Mouse (Mus musculus) cerebellum, postnatal 25 days (tissue): ENCODE results near the gene Il22ra2.

ENCODE experiments used
- DNase-seq, 2 experiments: peaks; one replicate each; pipeline ENCODE4 v3.0.0; 2021; ENCODE audit warnings: mixed read lengths in 2 of 2

Gene Il22ra2

DNA sequence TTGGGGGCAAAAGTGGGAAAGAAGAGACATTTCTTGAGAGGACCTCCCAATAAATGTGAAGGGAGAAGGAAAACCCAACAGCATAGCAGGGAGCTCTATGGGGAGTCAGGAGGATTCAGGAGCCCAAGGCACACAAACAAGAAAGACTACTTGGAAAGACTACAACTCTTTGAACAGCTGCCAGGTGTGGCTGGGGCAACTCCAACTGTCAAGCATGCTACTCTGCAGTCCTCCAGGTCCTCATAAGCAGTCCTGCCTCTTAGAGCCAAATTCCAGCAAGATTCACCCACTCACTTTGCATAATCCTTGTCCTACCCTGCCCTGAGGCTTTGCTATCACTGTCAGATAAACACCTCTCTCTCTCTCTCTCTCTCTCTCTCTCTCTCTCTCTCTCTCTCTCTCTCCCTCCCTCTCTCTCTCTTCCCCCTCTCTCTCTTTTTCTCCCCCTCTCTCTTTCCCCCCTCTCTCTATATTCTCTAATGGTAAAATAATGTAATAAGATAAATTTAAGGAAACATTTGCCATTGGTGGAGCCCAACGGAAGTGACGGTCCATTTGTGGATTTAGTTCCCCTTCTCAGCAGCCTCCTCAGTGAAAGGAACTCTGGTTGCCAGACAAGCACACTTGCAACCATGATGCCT lies at the start of gene Il22ra2:
Gene Il22ra2, plus strand, starts transcription at position 591 of the 641 bp plus-strand sequence.
- no peak for DNase-seq

DNA sequence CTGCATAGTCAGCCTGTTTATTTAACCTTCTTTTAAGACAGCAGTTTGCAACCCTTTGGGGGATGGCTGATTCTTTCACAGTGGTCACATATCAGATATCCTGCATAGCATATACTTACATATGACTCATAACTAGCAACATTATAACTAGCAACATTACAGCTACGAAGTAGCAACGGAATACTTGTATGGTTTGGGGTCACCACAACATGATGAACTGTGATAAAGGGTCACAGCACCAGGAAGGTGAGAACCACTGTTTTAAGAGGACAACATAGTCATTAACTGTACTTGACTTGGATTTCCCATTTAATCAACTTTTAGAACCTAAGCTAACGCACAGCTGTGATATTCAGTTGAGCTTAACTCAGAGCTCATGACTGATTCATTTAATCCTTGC lies 44.2 kb upstream of the Il22ra2 start:
- DNase-seq, result no peak

DNA sequence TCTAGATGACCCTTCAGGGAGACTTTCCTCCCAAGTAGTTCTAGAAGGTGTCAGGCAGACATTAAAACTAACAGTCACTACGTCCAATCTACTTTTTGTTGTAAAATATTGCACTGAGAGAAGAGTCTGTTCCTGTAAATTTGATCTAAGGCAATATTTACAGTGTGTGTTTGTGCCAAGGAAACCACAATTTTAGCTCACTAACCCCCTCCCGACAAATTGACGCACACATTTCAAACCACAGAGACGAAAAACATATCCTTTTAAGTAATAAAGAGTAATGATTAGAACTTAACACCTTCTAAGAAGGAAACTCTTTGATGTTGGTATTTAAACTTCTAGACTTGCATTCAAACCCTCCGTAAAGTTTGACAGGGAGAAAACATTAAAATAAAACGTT lies 43.8 kb upstream of the Il22ra2 start:
- no peak for DNase-seq

DNA sequence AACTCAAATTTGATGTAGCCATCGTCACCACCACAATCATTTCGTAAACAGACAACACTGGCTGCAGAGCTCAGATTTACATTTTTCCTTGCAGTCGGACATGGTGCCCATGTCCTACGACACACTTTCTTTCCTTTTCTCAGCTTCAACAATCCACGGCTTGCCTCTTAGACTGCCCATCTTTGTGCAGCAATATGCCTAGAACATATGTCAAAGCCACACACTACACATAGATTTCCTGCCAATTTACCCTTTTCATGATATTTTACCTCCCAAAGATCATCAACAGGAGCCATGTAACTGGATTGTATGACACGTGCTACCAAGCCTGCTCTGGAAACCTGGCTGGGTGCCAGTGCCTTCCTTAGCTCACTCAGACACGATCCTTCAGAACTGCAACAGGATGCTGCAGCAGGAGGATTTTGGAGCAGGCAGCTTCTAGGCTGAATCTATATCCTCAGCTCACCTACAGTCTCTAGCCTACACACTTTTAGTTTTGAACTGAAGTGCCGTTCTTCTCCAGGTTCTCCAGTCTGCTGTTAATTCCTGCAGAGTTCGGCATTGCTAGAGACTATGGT lies 43.3 kb upstream of the Il22ra2 start:
- DNase-seq, result peak; percentile 42 to 67

DNA sequence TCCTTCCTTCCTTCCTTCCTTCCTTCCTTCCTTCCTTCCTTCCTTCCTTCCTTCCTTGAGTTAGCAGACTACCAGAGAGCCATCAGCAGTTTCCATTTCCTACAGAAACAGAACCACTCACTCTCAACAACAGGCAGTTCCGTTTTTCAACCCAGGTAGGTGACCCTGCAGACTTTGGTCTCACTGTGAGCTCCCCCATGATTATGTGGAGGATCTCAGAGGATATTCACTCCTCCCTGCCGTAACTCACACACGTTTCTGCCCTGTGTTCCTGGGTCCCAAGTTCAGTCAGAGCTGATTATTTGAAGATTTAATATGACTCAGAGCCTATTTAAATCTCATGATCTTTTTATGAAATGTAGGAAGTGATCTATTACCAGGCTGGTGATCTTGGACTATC lies 41.1 kb upstream of the Il22ra2 start:
- no peak for DNase-seq

DNA sequence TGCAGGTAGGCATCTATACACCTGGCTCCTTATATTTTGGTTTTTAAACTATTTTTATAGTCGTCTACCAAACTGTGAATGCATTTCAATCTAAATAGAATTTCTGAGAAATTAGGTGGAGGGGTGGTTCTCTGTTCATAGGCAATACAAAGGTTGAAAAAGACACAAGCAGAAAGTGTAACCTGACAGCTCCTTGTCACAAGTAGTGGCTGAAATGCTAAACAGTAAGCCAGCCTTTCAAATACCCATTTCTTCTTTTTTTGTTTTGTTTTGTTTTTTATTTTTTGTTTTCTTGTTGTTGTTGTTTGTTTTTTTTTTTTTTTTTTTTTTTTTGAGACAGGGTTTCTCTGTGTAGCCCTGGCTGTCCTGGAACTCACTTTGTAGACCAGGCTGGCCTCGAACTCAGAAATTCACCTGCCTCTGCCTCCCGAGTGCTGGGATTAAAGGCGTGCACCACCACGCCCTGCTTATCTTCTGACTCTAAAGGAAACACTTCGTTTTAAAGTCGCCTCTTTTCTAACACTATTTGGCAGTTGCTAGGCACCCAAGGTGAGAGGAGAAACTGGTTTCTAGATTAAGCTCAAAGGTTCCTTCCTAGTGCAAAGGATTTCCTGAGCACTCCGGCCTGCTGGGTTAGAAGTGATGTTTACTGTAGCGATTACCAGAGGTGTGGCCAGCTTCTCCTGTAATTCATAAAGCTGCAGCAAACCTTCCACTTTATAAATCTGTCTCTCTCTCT lies 39.8 kb upstream of the Il22ra2 start:
- DNase-seq, result no peak

DNA sequence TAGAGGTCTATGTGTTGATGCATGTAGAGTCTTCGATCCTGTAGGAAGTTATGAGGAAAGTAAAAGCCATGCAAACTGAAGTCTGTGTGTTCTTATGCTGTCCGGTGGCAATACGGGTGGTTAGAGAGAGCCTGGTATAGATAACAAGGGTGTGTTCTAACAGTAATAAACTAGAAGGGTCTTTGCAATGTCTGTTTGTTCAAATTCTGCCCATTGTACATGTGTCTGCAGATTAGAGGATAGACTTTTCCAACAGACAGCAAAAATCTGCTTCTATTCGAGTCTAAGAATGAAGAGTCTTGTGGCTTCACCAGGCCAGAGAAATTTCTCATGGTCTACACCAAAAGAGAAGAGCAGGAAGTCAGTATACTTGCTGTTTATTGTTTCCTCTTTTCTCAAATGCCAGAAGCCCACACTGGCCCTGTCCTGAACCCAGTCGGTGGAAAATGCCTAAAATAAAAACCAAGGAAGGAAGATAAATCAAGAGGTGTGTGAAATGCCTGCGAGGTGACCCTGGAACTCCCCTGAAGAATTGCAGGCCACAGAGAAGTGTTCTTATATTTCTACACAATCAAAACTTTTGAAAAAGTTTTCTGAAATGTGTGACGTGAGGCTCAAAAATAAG lies 38.9 kb upstream of the Il22ra2 start:
- no peak for DNase-seq

DNA sequence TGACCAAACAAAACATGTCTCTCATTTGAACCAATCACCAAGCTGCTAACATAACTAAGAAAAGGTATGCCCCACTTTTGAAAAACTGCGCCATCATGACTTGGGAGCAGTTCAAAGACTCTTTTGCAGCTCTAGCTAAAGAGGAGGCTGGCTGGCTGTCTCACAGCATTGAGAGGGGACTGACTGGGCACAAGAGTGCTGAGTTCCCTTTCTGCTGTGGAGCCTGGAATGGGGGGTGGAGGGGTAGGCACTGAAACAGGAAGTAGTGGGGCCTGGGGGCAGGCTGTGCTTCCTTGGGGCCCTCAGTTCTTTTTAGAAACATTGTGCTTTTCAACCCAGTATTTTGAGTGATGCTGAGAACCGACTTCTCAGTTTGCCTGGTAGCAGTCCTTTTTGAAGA lies 37.7 kb upstream of the Il22ra2 start:
- no peak for DNase-seq

DNA sequence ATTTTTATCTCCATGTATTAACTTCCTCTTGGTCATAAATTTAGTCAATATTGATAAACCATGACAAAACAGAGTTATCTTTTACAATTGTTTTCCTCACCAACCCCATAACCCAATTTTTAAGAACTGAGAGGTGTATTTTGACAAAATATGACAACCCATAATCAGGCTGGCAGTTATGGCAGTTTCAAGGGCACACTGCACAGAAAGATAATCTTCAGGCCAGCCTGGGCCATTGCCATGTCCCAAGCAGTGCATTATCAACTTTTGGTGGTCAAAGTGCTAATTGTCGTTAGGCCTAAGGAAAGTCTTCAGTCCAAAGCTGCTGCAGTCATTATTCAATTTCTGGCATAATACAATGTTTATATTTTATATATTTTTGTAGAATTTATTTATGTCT lies 37.0 kb upstream of the Il22ra2 start:
- DNase-seq, result no peak

DNA sequence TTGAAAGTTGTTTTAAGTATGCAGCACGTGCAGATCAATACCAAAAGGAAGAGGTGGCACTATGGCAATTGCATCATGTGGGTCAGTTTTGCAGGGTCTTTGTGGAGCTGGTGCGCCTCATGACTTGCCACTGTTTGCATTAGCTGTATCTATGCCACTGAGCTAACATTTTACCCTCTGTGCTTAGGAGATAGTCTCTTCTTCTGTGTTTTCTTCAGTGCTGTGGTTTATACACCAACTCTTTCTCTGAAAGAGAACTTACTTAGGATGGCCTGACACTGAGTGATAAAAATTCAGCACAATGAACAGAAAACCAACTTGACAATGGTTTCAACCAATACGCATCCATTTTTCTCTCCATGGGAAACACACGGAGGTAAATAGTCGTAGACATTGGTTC lies 35.9 kb upstream of the Il22ra2 start:
- no peak for DNase-seq

DNA sequence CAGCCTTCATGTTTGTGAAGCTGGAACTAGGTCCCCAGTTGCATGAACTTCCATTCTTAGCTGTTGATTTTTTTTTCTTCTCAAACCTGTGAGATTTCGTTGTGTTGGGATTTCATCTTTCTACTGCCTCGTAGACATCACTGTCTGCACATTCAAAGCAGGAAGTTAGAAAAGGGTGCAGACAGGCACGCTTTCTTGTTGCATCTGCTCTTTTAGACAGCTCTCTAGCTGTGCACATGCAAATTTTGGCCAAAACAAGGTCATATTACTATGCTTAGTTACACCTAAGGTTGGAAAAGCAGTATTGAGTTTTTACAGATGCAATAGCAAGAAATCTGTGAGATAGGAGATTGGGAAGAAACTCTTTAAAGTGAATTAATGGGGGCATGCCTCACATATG lies 34.5 kb upstream of the Il22ra2 start:
- no peak for DNase-seq

DNA sequence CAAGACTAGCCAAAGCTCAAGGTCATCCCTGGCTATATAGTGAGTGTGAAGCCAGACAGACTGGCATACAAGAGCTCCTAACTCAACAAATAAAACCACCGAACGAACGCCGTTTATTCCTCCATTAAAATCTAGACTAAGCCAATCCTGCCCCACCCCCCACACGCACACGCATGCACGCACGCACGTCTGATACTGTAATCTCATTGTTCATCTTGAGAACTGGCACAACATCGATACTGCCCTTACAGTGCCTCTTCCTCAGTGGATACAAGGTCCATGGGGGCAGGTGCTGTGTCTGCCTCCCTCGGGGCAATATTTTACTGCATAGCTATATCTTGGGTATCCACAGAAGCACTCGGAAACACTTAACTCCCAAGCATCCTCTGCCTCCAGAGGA lies 32.2 kb upstream of the Il22ra2 start:
- DNase-seq, result no peak

DNA sequence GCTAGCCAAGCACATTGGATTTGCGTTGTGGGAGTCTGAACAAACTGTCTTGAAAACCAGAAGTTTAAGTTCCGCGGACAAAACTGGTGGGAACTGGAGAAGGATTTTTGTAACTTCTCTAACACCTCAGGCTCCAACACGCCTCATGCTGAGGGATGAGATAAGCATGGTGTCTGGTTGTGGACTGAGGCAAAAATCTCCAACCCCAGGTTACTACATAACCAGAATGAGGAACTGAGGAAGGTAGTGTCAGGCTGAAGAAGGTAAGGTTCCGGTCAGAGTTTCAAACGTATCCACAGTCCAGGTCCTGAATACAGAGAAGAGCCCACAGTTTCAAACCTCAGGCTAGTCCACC lies 30.5 kb upstream of the Il22ra2 start:
- DNase-seq, result no peak

DNA sequence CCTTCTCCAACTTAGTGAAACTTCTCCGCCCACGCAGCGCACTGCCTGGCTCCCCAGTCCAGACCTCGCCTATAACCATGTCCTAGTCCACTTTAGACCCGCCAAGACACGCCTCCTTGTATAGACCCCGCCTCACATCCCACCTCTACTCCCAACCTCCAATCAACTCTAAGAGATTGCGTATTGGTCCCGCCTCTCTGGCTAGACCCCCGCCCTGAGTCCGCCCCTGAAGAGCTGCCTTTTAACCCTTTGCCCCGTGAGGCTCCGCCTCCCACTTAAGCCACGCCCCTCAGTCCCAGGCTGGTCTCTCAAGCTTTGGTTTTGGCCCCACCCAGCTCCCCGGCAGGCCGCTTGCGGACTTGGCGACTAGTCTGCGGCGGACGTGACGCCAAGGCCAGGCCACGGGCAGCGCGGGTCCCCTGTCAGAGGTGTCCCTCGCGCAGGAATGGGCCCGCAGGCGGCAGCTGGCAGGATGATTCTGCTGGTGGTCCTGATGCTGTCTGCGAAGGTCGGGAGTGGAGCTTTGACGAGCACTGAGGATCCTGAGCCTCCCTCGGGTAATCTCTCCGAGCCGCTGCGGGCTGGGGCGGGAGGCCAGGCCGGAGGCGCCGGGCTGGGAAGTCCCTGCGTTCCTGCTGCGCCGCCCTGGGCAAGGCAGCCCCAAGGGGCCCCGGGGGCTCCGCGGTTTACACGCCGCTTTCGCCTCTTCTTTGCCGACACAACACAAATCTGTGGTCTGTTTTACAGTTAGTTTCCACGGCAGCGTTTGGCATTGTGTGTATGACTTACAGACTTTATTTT lies 30.0 kb upstream of the Il22ra2 start, which contains the start of gene Ifngr1:
Gene Ifngr1, plus strand, starts transcription at position 309 of the 801 bp plus-strand sequence.
- peak; percentile 97 to 99 for DNase-seq

DNA sequence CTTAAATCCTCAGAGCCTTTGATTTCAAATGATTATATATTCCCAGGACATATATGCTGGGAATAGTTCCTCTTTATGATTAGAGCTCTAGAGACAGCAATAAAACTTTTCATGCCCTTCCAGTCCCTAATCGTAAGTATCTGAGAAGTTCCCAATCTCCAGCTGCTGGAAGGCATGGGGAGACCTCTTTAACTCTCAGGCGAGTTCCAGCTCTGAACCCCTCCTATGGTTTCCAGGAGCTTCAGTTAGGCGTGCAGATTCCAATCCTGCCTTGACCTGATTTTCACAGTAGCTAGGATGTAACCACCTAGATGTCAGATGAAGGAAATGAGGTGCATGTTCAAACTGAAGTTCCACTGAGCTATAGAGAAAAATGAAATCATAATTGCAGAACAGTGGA lies 29.2 kb upstream of the Il22ra2 start:
- DNase-seq, result no peak

DNA sequence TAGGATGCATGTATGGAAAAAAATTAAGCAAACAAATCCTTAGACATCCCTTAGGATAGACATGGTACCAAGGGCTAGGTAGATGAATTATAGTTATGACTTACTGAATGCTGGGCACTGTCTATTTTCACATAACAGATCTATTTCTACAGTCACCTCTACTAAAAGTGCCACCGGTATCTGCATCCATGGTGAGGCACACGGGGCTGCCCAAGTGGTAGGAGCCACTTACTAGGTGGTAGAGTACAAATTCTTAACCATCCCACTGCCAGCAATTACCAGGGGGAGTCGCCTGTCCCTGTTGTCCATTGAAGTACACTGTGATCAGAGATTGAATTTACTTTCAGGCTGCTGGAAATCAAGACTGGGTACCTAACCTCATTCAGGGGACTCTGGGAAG lies 28.5 kb upstream of the Il22ra2 start:
- DNase-seq, result no peak

DNA sequence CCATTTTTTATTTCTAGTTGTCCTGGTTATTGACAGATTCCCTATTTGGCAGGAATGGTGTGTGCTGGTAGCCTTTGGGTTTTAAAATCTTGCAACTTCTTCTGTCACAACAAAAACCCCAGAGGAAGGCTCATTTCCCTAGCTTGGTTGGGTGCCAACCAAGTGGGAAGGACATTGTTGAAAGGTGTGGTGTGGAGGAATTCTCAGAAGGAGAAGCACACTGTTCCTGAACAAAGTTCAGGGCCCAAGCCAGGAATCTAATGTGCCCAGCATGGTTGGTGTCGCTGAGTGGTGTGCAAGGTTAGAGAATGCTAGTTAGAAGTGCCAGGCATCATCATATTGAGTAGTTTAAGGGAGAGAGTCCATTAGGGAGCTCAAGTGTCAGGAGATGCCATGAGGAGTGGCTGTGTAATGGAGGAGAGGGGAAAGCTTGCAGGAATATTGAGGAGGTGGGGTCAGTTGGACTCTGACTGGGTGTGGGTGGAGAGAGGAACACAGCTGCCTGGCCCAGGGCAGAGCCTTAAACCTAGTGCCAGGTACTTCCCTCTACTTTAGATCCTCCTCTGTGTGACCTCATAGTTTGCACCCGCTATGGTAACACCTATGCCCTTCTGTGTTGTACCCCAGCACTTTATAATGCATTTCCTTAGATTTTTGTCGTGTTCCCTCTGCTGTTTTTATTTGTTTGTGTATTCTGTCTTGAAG lies 27.4 kb upstream of the Il22ra2 start:
- DNase-seq, result no peak

DNA sequence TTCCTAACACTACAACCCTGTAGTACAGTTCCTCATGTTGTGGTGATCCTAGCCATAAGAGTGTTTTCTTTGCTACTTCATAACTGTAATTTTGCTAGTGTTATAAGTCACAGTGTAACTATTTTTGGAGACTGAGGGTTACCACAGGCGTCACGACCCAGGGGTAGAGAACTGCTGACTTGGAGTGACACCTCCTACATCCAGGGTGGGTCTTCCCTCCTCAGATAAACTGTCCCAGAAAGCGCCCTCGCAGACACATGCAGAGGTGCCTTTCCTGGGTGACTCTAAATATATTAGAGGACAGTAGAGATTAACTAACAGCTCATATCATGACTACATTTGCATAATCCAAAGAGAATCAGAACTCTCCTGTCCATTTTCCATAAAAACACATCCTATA lies 24.9 kb upstream of the Il22ra2 start:
- no peak for DNase-seq

DNA sequence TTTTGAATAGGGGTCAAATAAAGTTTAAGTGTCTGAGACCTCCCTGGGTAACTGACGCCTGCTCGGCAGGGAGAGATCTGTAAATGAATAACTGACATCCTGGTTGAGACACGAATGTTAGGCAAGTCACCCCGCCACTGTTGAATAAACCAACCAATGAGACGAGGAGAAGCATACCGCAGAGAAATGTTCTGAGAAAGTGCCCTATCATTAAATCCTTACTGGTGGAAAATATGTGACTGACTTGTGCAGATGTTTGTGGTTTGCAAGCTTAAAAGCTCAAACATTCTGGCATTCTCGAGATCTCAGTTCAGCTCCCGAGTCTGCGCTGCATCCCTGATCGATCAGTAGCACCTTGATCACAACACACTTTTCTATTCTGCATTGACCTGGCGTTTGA lies 23.7 kb upstream of the Il22ra2 start:
- no peak for DNase-seq

DNA sequence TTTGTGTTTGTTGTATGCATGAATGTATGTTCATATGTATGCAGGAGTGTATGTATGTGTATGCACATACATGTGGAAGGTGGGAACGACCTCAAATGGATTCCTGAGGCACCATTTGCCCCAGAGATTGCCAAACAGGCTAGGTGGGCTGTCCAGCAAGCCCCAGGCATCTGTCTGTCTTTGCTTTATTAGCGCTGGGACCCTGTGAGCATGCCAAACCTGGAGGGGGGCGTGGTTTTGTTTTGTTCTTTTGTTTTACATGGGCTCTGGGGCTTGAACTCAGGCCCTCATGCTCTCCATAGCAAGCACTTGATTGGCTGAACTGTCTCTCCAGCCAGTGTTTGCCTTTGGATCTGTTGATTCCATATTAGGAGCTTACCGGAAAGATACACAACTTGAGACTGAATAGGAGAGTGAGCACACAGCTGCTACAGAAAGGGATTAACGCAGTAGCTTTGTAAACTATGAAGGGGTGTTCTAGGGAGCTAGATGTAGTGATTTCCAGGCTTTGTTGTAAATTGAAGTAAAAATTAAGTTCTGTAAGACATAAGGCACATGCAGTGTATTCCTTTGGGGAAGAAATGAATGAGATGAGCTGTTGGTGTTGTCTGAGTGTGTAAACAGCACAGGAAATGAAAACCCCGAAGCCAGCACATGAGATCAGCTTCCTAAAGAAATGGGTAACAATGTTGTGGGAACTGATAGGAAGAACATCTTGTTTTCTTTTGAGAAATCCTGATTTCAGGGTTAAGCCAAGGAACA lies 22.3 kb upstream of the Il22ra2 start:
- no peak for DNase-seq

DNA sequence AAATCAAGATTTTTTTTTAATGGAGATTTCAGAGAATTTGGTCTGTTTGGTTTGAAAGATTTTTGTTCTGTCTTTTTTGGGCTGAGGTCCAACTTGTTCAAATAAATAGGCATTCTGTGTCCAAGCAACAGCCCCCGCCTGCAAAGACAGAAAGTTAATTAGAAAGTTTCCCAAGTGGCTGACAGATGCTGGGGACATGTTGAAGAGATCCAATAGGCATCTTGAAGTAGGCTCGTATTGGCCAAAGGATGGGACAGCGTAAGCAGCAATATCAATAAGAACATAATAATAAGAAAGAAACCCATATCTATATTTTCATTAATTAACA lies 21.7 kb upstream of the Il22ra2 start:
- no peak for DNase-seq

DNA sequence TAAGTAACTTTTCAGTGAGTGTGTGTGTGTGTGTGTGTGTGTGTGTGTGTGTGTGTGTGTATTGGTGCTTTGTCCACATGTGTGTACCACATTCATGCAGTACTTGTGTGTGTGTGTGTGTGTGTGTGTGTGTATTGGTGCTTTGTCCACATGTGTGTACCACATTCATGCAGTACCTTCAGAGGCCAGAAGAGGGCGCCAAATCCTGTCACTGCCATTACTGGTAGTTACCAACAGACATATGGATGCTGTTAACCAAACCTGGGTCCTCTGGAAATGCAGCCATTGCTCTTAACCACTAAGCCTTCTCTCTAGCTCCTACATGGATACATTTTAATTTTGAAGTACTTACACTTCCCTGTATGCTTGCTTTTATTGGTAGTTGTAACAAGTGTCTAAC lies 20.3 kb upstream of the Il22ra2 start:
- DNase-seq, result peak in 1 of 2 experiments; percentile 51
